Mouse (Mus musculus) activated CD4-positive, CD25-positive, alpha-beta regulatory T cell (primary cell): Measurements from ENCODE around the gene Anxa11. TPM values are rescaled to one million over a fixed set of nuclear protein-coding genes. Genes with fewer than 3 reads are reported as not detected.

ENCODE experiments used
- polyA plus RNA-seq, 2 experiments: library from polyadenylated mRNA; unstranded; fragments of 100-300 nt; shearing (Covaris generic); gene quantifications; one replicate each; pipeline ENCODE4 v1.2.1; 2017

Gene Anxa11
- polyA plus RNA-seq, result 10 to 100 TPM; 52.7 to 74.8 TPM

GRCm38 (mm10) chr14:25841991-25842687, at the start of gene Anxa11:
TSS of gene Anxa11 (plus strand) at chr14:25842156.

GRCm38 (mm10) chr14:25903000-25903399, 61.0 kb downstream of the Anxa11 start, which contains the start of gene Plac9a:
TSS of gene Plac9a (minus strand) at chr14:25903100.

DNA sequence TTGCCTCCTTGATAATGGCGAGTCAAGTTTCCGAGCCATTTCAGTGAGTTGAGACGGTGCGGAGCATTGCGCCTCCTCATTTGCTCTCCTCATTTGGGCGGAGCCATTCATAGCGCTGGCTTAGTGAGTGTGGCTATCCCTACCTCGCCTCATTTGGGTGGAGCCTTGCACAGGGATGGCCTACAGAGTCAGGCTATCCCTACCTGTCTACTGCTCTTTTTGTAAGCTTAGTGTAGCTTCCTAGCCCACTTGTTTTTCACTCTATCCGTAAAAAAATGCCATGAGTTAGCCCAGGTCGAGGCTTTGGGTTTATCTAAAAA, 85.6 kb downstream of the Anxa11 start, which contains the start of gene Tmem254a:
Gene Tmem254a, minus strand, starts transcription at position 111 of the 320 bp plus-strand sequence.

Other genes starting within 250 kb of the Anxa11 start
- 10 to 100 TPM; 37.0 to 48.1 TPM for gene Ppif, start 148.0 kb upstream of the Anxa11 start, polyA plus RNA-seq
- gene Zcchc24, start 73.1 kb upstream of the Anxa11 start, polyA plus RNA-seq, result 1 to 10 TPM in 1 of 2 experiments, under 1 TPM in 1; 0.93 to 2.5 TPM
- gene Plac9a, start 60.9 kb downstream of the Anxa11 start, polyA plus RNA-seq, result not detected
- gene Tmem254a, start 85.5 kb downstream of the Anxa11 start, polyA plus RNA-seq, result 1 to 10 TPM; 3.4 to 9.3 TPM
- under 1 TPM in 1 of 2 experiments, not detected in 1; 0.32 TPM for gene Cphx1, start 96.1 kb downstream of the Anxa11 start, polyA plus RNA-seq
- under 1 TPM in 1 of 2 experiments, not detected in 1; 0.22 TPM for gene Duxbl1, start 136.4 kb downstream of the Anxa11 start, polyA plus RNA-seq
- gene Gm9780, start 200.6 kb downstream of the Anxa11 start, polyA plus RNA-seq, result not detected
- gene Tmem254c, start 225.2 kb downstream of the Anxa11 start, polyA plus RNA-seq, result 100 to 1,000 TPM in 1 of 2 experiments, 10 to 100 TPM in 1; 75.8 to 118 TPM
- not detected for gene Cphx2, start 239.4 kb downstream of the Anxa11 start, polyA plus RNA-seq
- not detected for gene Cphx3, start 240.1 kb downstream of the Anxa11 start, polyA plus RNA-seq